Mouse (Mus musculus) frontal cortex, adult 2 months (tissue): ENCODE data around the gene Tas2r105. TPM values are rescaled to one million over a fixed set of nuclear protein-coding genes. Genes with fewer than 3 reads are reported as not detected.
A peak's percentile ranks its signal among the peaks of the same experiment; 100 is the strongest.

ENCODE experiments used
- DNase-seq, 2 experiments: peaks; one replicate each; pipeline ENCODE4 v3.0.0; 2022; ENCODE audit warnings: low spot score in 1 of 2; ENCODE audit errors: extremely low spot score in 1 of 2
- polyA plus RNA-seq: library from polyadenylated mRNA; depleted of rRNA; stranded (reverse); fragments of >200 nt; gene quantifications from 2 replicates; pipeline ENCODE4 v1.2.3, GENCODE M21; 2012; rRNA removed

Tas2r105 gene
- polyA plus RNA-seq, result not detected in 2 replicates

DNA sequence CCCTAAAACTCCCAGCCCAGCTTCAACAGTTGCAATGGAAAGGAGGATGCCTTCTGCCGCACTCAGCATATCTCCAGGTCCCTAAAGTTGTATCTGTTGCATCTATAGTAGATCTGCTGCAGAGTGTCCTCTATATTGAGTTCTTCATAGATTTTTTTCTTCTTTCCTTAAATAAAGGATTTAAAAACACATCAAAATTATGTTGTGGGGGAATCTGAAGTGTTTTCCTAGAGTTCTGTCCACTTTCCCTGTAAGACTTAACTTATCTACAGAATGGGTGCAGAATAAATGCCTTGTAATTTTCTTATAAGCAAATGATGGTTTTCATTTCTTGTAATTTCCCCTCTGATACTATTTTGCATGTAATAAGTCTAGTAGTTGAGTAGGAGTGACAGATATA, at the start of gene Tas2r105:
TSS of gene Tas2r105 (minus strand) at position 101 of the 400 bp plus-strand sequence.
- no peak for DNase-seq

GRCm38 (mm10) chr6:131712803-131713202, 25.5 kb upstream of the Tas2r105 start:
- DNase-seq, result peak in 1 of 2 experiments; percentile 0

DNA sequence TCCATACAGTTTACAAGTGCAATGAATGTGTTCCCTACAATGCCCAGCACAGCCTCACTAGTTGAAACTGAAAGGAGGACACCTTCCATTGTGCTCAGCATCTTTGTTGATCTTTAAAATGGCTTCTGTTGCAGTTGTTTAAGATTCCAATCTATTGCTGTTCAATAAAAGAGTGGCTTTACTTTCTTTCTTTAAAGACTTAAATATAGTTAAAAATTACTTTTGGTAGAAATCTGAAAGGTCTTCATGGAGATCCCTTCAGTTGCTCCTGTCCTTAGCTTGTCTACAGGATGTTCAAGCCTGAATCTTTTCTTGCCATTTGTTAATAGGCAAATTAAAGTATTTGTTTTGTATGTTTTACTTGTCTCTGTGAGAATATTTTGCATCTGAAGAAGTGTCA, 2.7 kb upstream of the Tas2r105 start, which contains the start of gene Tas2r114:
TSS of gene Tas2r114 (minus strand) at position 101 of the 400 bp plus-strand sequence.
- DNase-seq, result no peak

- no peak for DNase-seq
Measured at GRCm38 (mm10) chr6:131685644-131686043, 1.7 kb downstream of the Tas2r105 start, which contains the start of gene Tas2r104. TSS of gene Tas2r104 (minus strand) at chr6:131685744.

GRCm38 (mm10) chr6:131678786-131679185, 8.5 kb downstream of the Tas2r105 start, which contains the start of gene Tas2r106:
TSS of gene Tas2r106 (minus strand) at chr6:131678886.
- DNase-seq, result no peak

- no peak for DNase-seq
Measured at GRCm38 (mm10) chr6:131660049-131660448, 27.2 kb downstream of the Tas2r105 start, which contains the start of gene Tas2r107. TSS of gene Tas2r107 (minus strand) at chr6:131660149.

Other genes with a start within 250 kb of the Tas2r105 start
- gene 5430401F13Rik, start 201.1 kb downstream of the Tas2r105 start, polyA plus RNA-seq, result not detected in 2 replicates
- gene Gm6619, start 201.1 kb downstream of the Tas2r105 start, polyA plus RNA-seq, result not detected in 2 replicates
- gene Tas2r130, start 56.6 kb downstream of the Tas2r105 start, polyA plus RNA-seq, result not detected in 2 replicates
- gene Tas2r107, start 27.3 kb downstream of the Tas2r105 start, polyA plus RNA-seq, result not detected in 2 replicates
- not detected in 2 replicates for gene Tas2r106, start 8.6 kb downstream of the Tas2r105 start, polyA plus RNA-seq
- not detected in 2 replicates for gene Tas2r104, start 1.8 kb downstream of the Tas2r105 start, polyA plus RNA-seq
- gene Tas2r114, start 2.6 kb upstream of the Tas2r105 start, polyA plus RNA-seq, result not detected in 2 replicates